Mouse (Mus musculus) cortical plate, adult 2 months (tissue): ENCODE data around the gene Xylt1.

Source experiments
- CTCF ChIP-seq: fragments of 200-500 bp; IDR thresholded peaks from 2 replicates; pipeline ENCODE4 v1.5.1; 2011; ENCODE audit warnings: mild to moderate bottlenecking, control low read depth, low read length; ENCODE audit not compliant: insufficient read depth; ENCODE audit errors: extremely low read depth
- POLR2A ChIP-seq: fragments of 200-500 bp; IDR thresholded peaks from 2 replicates; pipeline ENCODE4 v1.6.1; 2011; ENCODE audit warnings: mild to moderate bottlenecking, low read length, control low read depth; ENCODE audit not compliant: insufficient read depth; ENCODE audit errors: extremely low read depth

- TF ChIP-seq CTCF, result no peak
- TF ChIP-seq POLR2A, result no peak
Observed at GRCm38 (mm10) chr7:117566833-117567232, 186.1 kb downstream of the Xylt1 start.
